Mouse (Mus musculus): ENCODE results near the gene B4galt4. TPM values are rescaled to one million over a fixed set of nuclear protein-coding genes. Genes with fewer than 3 reads are reported as not detected.

The B4galt4 gene
- total and polyA plus RNA-seq, 3 experiments: not detected

GRCm38 (mm10) chr16:38756177-38756503, 14.1 kb downstream of the B4galt4 start:
- dilution Hi-C loops (cut with MboI; ENCODE audit: extremely low pct_ligation_motif_present, extremely low pct_unique_long_range_greater_than_20kb, low sequenced_read_pairs) (no loop called here), in situ Hi-C loops (cut with MboI; ENCODE audit: low pct_ligation_motif_present, low pct_unique_long_range_greater_than_20kb, low sequenced_read_pairs) (no loop called here)
- Histone ChIP-seq H3K4me3 (replicated peaks in 1 of 3; ENCODE audit: low read depth in 2 of 3, low read length in 2 of 3, poor library complexity in 1 of 3) (no peak overlapping the region), H3K4me2 (ENCODE audit: insufficient read depth, low read depth, poor library complexity, severe bottlenecking) (no peak overlapping the region), H3K36me3 (replicated peaks in 1 of 2; ENCODE audit: control insufficient read depth in 1 of 2, insufficient read depth in 1 of 2, low read length in 1 of 2) (no peaks in the 10 kb centered on the region), H3K27me3 (replicated peaks) (no peaks in the 10 kb centered on the region), H3K79me2 (replicated peaks; ENCODE audit: control insufficient read depth, extremely low read depth, insufficient read depth, poor library complexity, severe bottlenecking) (no peaks in the 10 kb centered on the region), H3K9ac (ENCODE audit: insufficient read depth, low read depth) (no peak overlapping the region), H3K4me1 (ENCODE audit: control insufficient read depth in 1 of 2, insufficient read depth in 2 of 2) (peaks cover 5 to 15% of the 10 kb centered on the region in 2 experiments), H3K9me3 (replicated peaks; ENCODE audit: low read length) (no peaks in the 10 kb centered on the region), H3K27ac (ENCODE audit: insufficient read depth, low read depth) (no peak overlapping the region)
- TF ChIP-seq JUN (IDR thresholded peaks at IDR 0.05; ENCODE audit: insufficient read depth, low read depth, low read length): no peak
- no peak for TF ChIP-seq USF2 (conservative IDR thresholded peaks at IDR 0.05; ENCODE audit: low read depth, low read length)
- no peak for TF ChIP-seq SMC3 (IDR thresholded peaks at IDR 0.05; ENCODE audit: low read depth, low read length)
- no peak for TF ChIP-seq CTCF (conservative IDR thresholded peaks at IDR 0.05 in 1 of 2, IDR thresholded peaks at IDR 0.05 in 1 of 2; ENCODE audit: low read depth in 2 of 2, low read length in 2 of 2)
- no peak for TF ChIP-seq UBTF (IDR thresholded peaks at IDR 0.05; ENCODE audit: low read depth, low read length)
- TF ChIP-seq MYC (IDR thresholded peaks at IDR 0.05; ENCODE audit: low read depth, low read length): no peak
- no peak for TF ChIP-seq RCOR1 (conservative IDR thresholded peaks at IDR 0.05; ENCODE audit: low read depth, low read length)
- TF ChIP-seq EP300 (IDR thresholded peaks at IDR 0.05; ENCODE audit: low read length): no peak
- TF ChIP-seq TBP (conservative IDR thresholded peaks at IDR 0.05; ENCODE audit: low read depth, low read length): no peak
- no peak for TF ChIP-seq CHD2 (IDR thresholded peaks at IDR 0.05; ENCODE audit: low read length)
- TF ChIP-seq ZKSCAN1 (IDR thresholded peaks at IDR 0.05; ENCODE audit: borderline replicate concordance, low read depth, low read length): no peak
- TF ChIP-seq MXI1 (IDR thresholded peaks at IDR 0.05; ENCODE audit: low read depth, low read length): no peak
- no peak for DNase-seq (ENCODE audit: extremely low read depth)

DNA sequence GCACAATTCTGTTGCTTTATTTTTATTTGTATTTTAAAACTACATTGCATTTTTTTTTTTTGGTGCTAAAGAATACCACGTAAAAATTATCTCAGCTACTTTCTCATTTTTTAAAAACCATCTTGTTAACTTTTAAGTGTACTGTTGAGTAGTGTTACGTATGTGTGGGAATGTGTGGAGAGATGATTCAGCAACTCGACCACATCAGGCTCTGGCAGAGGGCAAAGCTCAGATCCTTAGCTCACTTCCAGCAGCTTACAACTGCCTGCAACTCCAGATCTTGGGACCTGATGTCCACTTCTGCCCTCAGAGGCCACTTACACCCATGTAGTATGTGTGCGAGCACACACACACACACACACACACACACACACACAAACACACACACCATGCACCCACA, 14.5 kb downstream of the B4galt4 start:
- in situ Hi-C loops (cut with MboI; ENCODE audit: low pct_ligation_motif_present, low pct_unique_long_range_greater_than_20kb, low sequenced_read_pairs): no loop called here
- no peak for TF ChIP-seq USF1 (IDR thresholded peaks at IDR 0.05; ENCODE audit: low read depth, low read length)
- no peak for TF ChIP-seq RCOR1 (conservative IDR thresholded peaks at IDR 0.05; ENCODE audit: low read depth, low read length)
- no peak for TF ChIP-seq ZMIZ1 (IDR thresholded peaks at IDR 0.05; ENCODE audit: low read depth, low read length)
- TF ChIP-seq ZNF384 (IDR thresholded peaks at IDR 0.05; ENCODE audit: low read depth, low read length): no peak
- Histone ChIP-seq H3K4me2 (ENCODE audit: insufficient read depth, low read depth, poor library complexity, severe bottlenecking) (no peak overlapping the region), H3K79me2 (replicated peaks; ENCODE audit: control insufficient read depth, extremely low read depth, insufficient read depth, poor library complexity, severe bottlenecking) (no peaks in the 10 kb centered on the region), H3K27ac (ENCODE audit: insufficient read depth, low read depth) (no peak overlapping the region), H3K4me1 (ENCODE audit: control insufficient read depth in 1 of 2, insufficient read depth in 2 of 2) (peaks cover 5 to 15% of the 10 kb centered on the region in 2 experiments), H3K9me3 (replicated peaks; ENCODE audit: low read length) (no peaks in the 10 kb centered on the region), H3K27me3 (replicated peaks) (no peaks in the 10 kb centered on the region), H3K9ac (ENCODE audit: insufficient read depth, low read depth) (no peak overlapping the region), H3K4me3 (replicated peaks in 1 of 3; ENCODE audit: low read depth in 2 of 3, low read length in 2 of 3, poor library complexity in 1 of 3) (no peak overlapping the region), H3K36me3 (replicated peaks in 1 of 2; ENCODE audit: control insufficient read depth in 1 of 2, insufficient read depth in 1 of 2, low read length in 1 of 2) (no peaks in the 10 kb centered on the region)
- DNase-seq (ENCODE audit: extremely low read depth): no peak
- dilution Hi-C loops (cut with MboI; ENCODE audit: extremely low pct_ligation_motif_present, extremely low pct_unique_long_range_greater_than_20kb, low sequenced_read_pairs): no loop called here

GRCm38 (mm10) chr16:38757626-38758025, 15.6 kb downstream of the B4galt4 start:
- no peak for DNase-seq (ENCODE audit: extremely low read depth)
- peaks cover 5 to 15% of the 10 kb centered on the region in 2 experiments for H3K4me1 ChIP-seq (ENCODE audit: control insufficient read depth in 1 of 2, insufficient read depth in 2 of 2)
- no peak overlapping the region for H3K4me3 ChIP-seq (replicated peaks in 1 of 3; ENCODE audit: low read depth in 2 of 3, low read length in 2 of 3, poor library complexity in 1 of 3)
- H3K79me2 ChIP-seq (replicated peaks; ENCODE audit: control insufficient read depth, extremely low read depth, insufficient read depth, poor library complexity, severe bottlenecking): no peaks in the 10 kb centered on the region
- no peaks in the 10 kb centered on the region for H3K27me3 ChIP-seq (replicated peaks)
- H3K4me2 ChIP-seq (ENCODE audit: insufficient read depth, low read depth, poor library complexity, severe bottlenecking): no peak overlapping the region
- in situ Hi-C loops (cut with MboI; ENCODE audit: low pct_ligation_motif_present, low pct_unique_long_range_greater_than_20kb, low sequenced_read_pairs) (no loop called here), dilution Hi-C loops (cut with MboI; ENCODE audit: extremely low pct_ligation_motif_present, extremely low pct_unique_long_range_greater_than_20kb, low sequenced_read_pairs) (no loop called here)
- H3K27ac ChIP-seq (ENCODE audit: insufficient read depth, low read depth): no peak overlapping the region
- H3K36me3 ChIP-seq (replicated peaks in 1 of 2; ENCODE audit: control insufficient read depth in 1 of 2, insufficient read depth in 1 of 2, low read length in 1 of 2): no peaks in the 10 kb centered on the region
- no peak for TF ChIP-seq KAT2A (IDR thresholded peaks at IDR 0.05; ENCODE audit: insufficient replicate concordance, low read length)
- no peak for TF ChIP-seq JUN (IDR thresholded peaks at IDR 0.05; ENCODE audit: insufficient read depth, low read depth, low read length)
- no peak for TF ChIP-seq MAZ (IDR thresholded peaks at IDR 0.05; ENCODE audit: low read depth, low read length)
- TF ChIP-seq CTCF (conservative IDR thresholded peaks at IDR 0.05 in 1 of 2, IDR thresholded peaks at IDR 0.05 in 1 of 2; ENCODE audit: low read depth in 2 of 2, low read length in 2 of 2): no peak
- TF ChIP-seq MAFK (IDR thresholded peaks at IDR 0.05; ENCODE audit: insufficient replicate concordance, low read length): no peak
- TF ChIP-seq TBP (conservative IDR thresholded peaks at IDR 0.05; ENCODE audit: low read depth, low read length): no peak
- no peak for TF ChIP-seq BHLHE40 (IDR thresholded peaks at IDR 0.05; ENCODE audit: low read depth, low read length)
- TF ChIP-seq RCOR1 (conservative IDR thresholded peaks at IDR 0.05; ENCODE audit: low read depth, low read length): no peak
- no peak for TF ChIP-seq RAD21 (IDR thresholded peaks at IDR 0.05; ENCODE audit: low read depth, low read length)
- no peak for TF ChIP-seq USF2 (conservative IDR thresholded peaks at IDR 0.05; ENCODE audit: low read depth, low read length)
- no peak for TF ChIP-seq ZMIZ1 (IDR thresholded peaks at IDR 0.05; ENCODE audit: low read depth, low read length)
- no peak for TF ChIP-seq ZNF384 (IDR thresholded peaks at IDR 0.05; ENCODE audit: low read depth, low read length)
- TF ChIP-seq ETS1 (conservative IDR thresholded peaks at IDR 0.05; ENCODE audit: low read depth, low read length): no peak
- H3K9me3 ChIP-seq (replicated peaks; ENCODE audit: low read length): no peaks in the 10 kb centered on the region
- H3K9ac ChIP-seq (ENCODE audit: insufficient read depth, low read depth): no peak overlapping the region

Measured in CH12.LX (cell line).